In genomic region chr14:58071120-58071641, GRCm38 (mm10) we compare ENCODE assay signal across 8 mouse cellular contexts. TPM values are rescaled to one million over a fixed set of nuclear protein-coding genes. Genes with fewer than 3 reads are reported as not detected.
DNase-seq lines count a peak whose midpoint lies in the region; ATAC-seq and TF ChIP-seq lines count a peak whose summit lies in the region.

No protein-coding gene starts in this region.

- no peak for TF ChIP-seq EP300 in heart, postnatal 0 days (IDR thresholded peaks at IDR 0.05; ENCODE audit: low read depth)
- TF ChIP-seq EP300 in lung, postnatal 0 days (IDR thresholded peaks at IDR 0.05): no peak

- H3K9me3 ChIP-seq in ES-E14 (ENCODE audit: control insufficient read depth, insufficient read depth, low read depth, low read length): no peaks in the 10 kb centered on the region
- no peaks in the 10 kb centered on the region for H3K9me3 ChIP-seq in heart, postnatal 0 days (replicated peaks; ENCODE audit: control insufficient read depth, low read length)
- no peaks in the 10 kb centered on the region for H3K9me3 ChIP-seq in lung, postnatal 0 days (ENCODE audit: low read length)

- peaks cover 18% of the 10 kb centered on the region; the same call in 1 of the 2 replicates for H3K27me3 ChIP-seq in heart, postnatal 0 days (ENCODE audit: control insufficient read depth, insufficient read depth, low read length)
- H3K27me3 ChIP-seq in lung, postnatal 0 days (replicated peaks; ENCODE audit: insufficient read depth, low read length): peaks cover 35% of the 10 kb centered on the region

- H3K9ac ChIP-seq in ES-E14 (ENCODE audit: insufficient read depth, low read depth, low read length, poor library complexity, severe bottlenecking): no peak overlapping the region; the same call in 1 of the 2 replicates
- peak overlapping the region; percentile 69 for H3K9ac ChIP-seq in heart, postnatal 0 days (replicated peaks; ENCODE audit: low read depth, low read length)
- H3K9ac ChIP-seq in lung, postnatal 0 days (replicated peaks; ENCODE audit: low read depth): no peak overlapping the region

- no peaks in the 10 kb centered on the region for H3K36me3 ChIP-seq in ES-E14 (ENCODE audit: control insufficient read depth, insufficient read depth, low read length, poor library complexity, severe bottlenecking)
- H3K36me3 ChIP-seq in heart, postnatal 0 days (replicated peaks; ENCODE audit: control insufficient read depth, insufficient read depth, low read length): no peaks in the 10 kb centered on the region
- H3K36me3 ChIP-seq in lung, postnatal 0 days (ENCODE audit: insufficient read depth, low read length): no peaks in the 10 kb centered on the region

- in situ Hi-C loops in ES-E14 (cut with MboI; ENCODE audit: low sequenced_read_pairs in 2 of 2, unreplicated experiment in 2 of 2): loop anchor here in 1 of 2 experiments (10.0 kb wide), 1 partner anchor 326 kb away; the partner anchor contains the start of gene Gm49361

- ATAC-seq in heart, postnatal 0 days (ENCODE audit: insufficient read depth, low read depth): peak; percentile 8; the same call in 1 of the 2 replicates
- 0 out of 2 replicates have a peak, but pooled peaks have one; percentile 16 for ATAC-seq in lung, postnatal 0 days
- ATAC-seq in inflammation-experienced regulatory T-cells, adult 6 months: no peak

- H3K27ac ChIP-seq in ES-E14 (ENCODE audit: insufficient read depth, low read depth, low read length, poor library complexity, severe bottlenecking): no peak overlapping the region
- no peak overlapping the region for H3K27ac ChIP-seq in embryonic fibroblast, embryonic 13.5 days (ENCODE audit: insufficient read depth, low read length)
- peak overlapping the region; percentile 86 for H3K27ac ChIP-seq in heart, postnatal 0 days (ENCODE audit: low read depth)
- no peak overlapping the region for H3K27ac ChIP-seq in lung, postnatal 0 days (ENCODE audit: low read length)

- under 1% methylated on average over 31 of the region's 31 CpGs for WGBS in heart, postnatal 0 days
- WGBS in lung, postnatal 0 days: under 1% methylated on average over 30 of the region's 31 CpGs

- DNase-seq in ES-E14 (ENCODE audit: low read depth, low spot score): no peak
- DNase-seq in adrenal gland, postnatal 25 days: peak; percentile 78
- peak; percentile 25 for DNase-seq in heart, postnatal 0 days (ENCODE audit: low spot score)
- DNase-seq in kidney, postnatal 14 days: peak; percentile 76
- peak; percentile 29 for DNase-seq in lung, postnatal 0 days (ENCODE audit: low spot score)
- peak; percentile 38 for DNase-seq in right cerebral cortex, postnatal 14 days

- H3K4me1 ChIP-seq in ES-E14 (ENCODE audit: control insufficient read depth in 2 of 2, insufficient read depth in 2 of 2, low read length in 2 of 2, poor library complexity in 1 of 2): no peaks in the 10 kb centered on the region
- H3K4me1 ChIP-seq in embryonic fibroblast, embryonic 13.5 days (ENCODE audit: control insufficient read depth, insufficient read depth, low read length): peaks cover 9% of the 10 kb centered on the region
- H3K4me1 ChIP-seq in heart, postnatal 0 days (ENCODE audit: control insufficient read depth, insufficient read depth): peaks cover 6% of the 10 kb centered on the region; the same call in 1 of the 2 replicates
- peaks cover 8% of the 10 kb centered on the region for H3K4me1 ChIP-seq in lung, postnatal 0 days (ENCODE audit: insufficient read depth, low read depth, low read length)

- peak overlapping the region; percentile 86 for H3K4me2 ChIP-seq in heart, postnatal 0 days (ENCODE audit: low read depth, low read length)
- H3K4me2 ChIP-seq in lung, postnatal 0 days (replicated peaks; ENCODE audit: low read depth, low read length): peak overlapping the region; percentile 94

- H3K4me3 ChIP-seq in ES-E14 (ENCODE audit: insufficient read depth in 1 of 2, low read depth in 1 of 2, low read length in 2 of 2, poor library complexity in 1 of 2, severe bottlenecking in 1 of 2): peak overlapping the region; percentile 49 to 67; a peak in 3 of 4 replicates
- H3K4me3 ChIP-seq in embryonic fibroblast, embryonic 13.5 days (ENCODE audit: insufficient read depth, low read length): peak overlapping the region; percentile 52
- peak overlapping the region; percentile 84 for H3K4me3 ChIP-seq in heart, postnatal 0 days (ENCODE audit: low read depth, low read length)
- peak overlapping the region; percentile 60 for H3K4me3 ChIP-seq in lung, postnatal 0 days (ENCODE audit: low read depth, low read length)

- no peak for TF ChIP-seq POLR2A in embryonic fibroblast, embryonic 13.5 days (IDR thresholded peaks at IDR 0.05; ENCODE audit: low read depth, low read length)

- TF ChIP-seq CTCF in embryonic fibroblast, embryonic 13.5 days (IDR thresholded peaks at IDR 0.05; ENCODE audit: borderline replicate concordance, insufficient read depth, low read length): no peak
- TF ChIP-seq CTCF in heart, postnatal 0 days (IDR thresholded peaks at IDR 0.05; ENCODE audit: low read depth): no peak
- peak; percentile 12; the same call in 1 of the 2 replicates for TF ChIP-seq CTCF in lung, postnatal 0 days (IDR thresholded peaks at IDR 0.05)

TF ChIP-seq in ES-E14, 5 proteins besides CTCF, POLR2A, EP300 and RAD21:
- TF ChIP-seq ZC3H11A (IDR thresholded peaks at IDR 0.05; ENCODE audit: borderline replicate concordance, low read depth, low read length) (no peak), CHD2 (IDR thresholded peaks at IDR 0.05; ENCODE audit: low read depth, low read length) (no peak), MAFK (IDR thresholded peaks at IDR 0.05; ENCODE audit: insufficient read depth, low read depth, low read length) (no peak), ZNF384 (IDR thresholded peaks at IDR 0.05; ENCODE audit: low read depth, low read length) (no peak), HCFC1 (IDR thresholded peaks at IDR 0.05; ENCODE audit: borderline replicate concordance, insufficient read depth, low read length) (no peak)

RNA-seq across cellular contexts. Expression of gene Fgf9, which starts 0.8 kb away (rescaled TPM):
- total RNA-seq in ES-E14 (2012; rRNA removed): not detected in 2 replicates
- 21.3 and 27.9 TPM in 2 replicates for total RNA-seq in adrenal gland, postnatal 25 days (2021)
- polyA plus RNA-seq in embryonic fibroblast, embryonic 13.5 days (2011; ENCODE audit: insufficient read length, low read depth, missing spikeins): 0.60 and 1.4 TPM in 2 replicates
- 3.7 and 7.6 TPM in 2 replicates for total RNA-seq in heart, postnatal 0 days (2014; rRNA removed; ENCODE audit: low replicate concordance)
- polyA plus RNA-seq in heart, postnatal 0 days (2015; fragmentation: Nextera tagmentation; extraction: Ambion mirVana): 10.0 and 10.6 TPM in 2 replicates
- polyA plus RNA-seq in lung, postnatal 0 days (2015; fragmentation: Nextera tagmentation; extraction: Ambion mirVana): 2.7 and 3.1 TPM in 2 replicates
- polyA plus RNA-seq in inflammation-experienced regulatory T-cells, adult 6 months (2017; shearing (Covaris generic)): not detected
